Mouse (Mus musculus) cerebellum, adult 2 months (tissue): Measurements from ENCODE around the gene Zbed5. TPM values are rescaled to one million over a fixed set of nuclear protein-coding genes. Genes with fewer than 3 reads are reported as not detected.
"Not testable (repeated sequence)": the region's sequence is repeated elsewhere in the genome, so short reads cannot be mapped to it uniquely, and the experiment has no call there.

Experiments
- DNase-seq, 2 experiments: peaks; one replicate each; pipeline ENCODE4 v3.0.0; 2021
- H3K27ac ChIP-seq: fragments of 200-500 bp; 2 replicates; pipeline ENCODE4 v1.5.1; 2012; ENCODE audit warnings: low read length, control low read depth, inconsistent platforms; ENCODE audit not compliant: insufficient read depth
- H3K27me3 ChIP-seq: fragments of 200-500 bp; 2 replicates; pipeline ENCODE4 v1.6.1; 2012; ENCODE audit warnings: inconsistent platforms, mild to moderate bottlenecking, low read length, moderate library complexity; ENCODE audit not compliant: control insufficient read depth, insufficient read depth
- H3K4me1 ChIP-seq: fragments of 200-500 bp; 2 replicates; pipeline ENCODE4 v1.6.1; 2011; ENCODE audit warnings: low read length; ENCODE audit not compliant: control insufficient read depth, insufficient read depth
- H3K4me3 ChIP-seq: fragments of 200-500 bp; replicated peaks from 2 replicates; pipeline ENCODE3; 2011; ENCODE audit warnings: mild to moderate bottlenecking, low read depth, low read length, control low read depth; ENCODE audit not compliant: insufficient read depth
- CTCF ChIP-seq: fragments of 200-500 bp; IDR thresholded peaks from 2 replicates; pipeline ENCODE4 v1.5.1; 2011; ENCODE audit warnings: low read depth, mild to moderate bottlenecking, control low read depth, low read length, moderate library complexity, borderline replicate concordance; ENCODE audit not compliant: insufficient read depth
- POLR2A ChIP-seq: fragments of 200-500 bp; IDR thresholded peaks from 2 replicates; pipeline ENCODE4 v1.6.1; 2011; ENCODE audit warnings: low read length, control low read depth, borderline replicate concordance; ENCODE audit not compliant: insufficient read depth
- WGBS: fragments of 180-500 bp; shearing (Covaris S2); methylation state at CpG from one replicate; pipeline ENCODE4 v1.1.7; 2018; 5-methylcytosine and 5-hydroxymethylcytosine counted together
- polyA plus RNA-seq: library from polyadenylated mRNA; depleted of rRNA; stranded (reverse); fragments of >200 nt; gene quantifications from 2 replicates; pipeline ENCODE4 v1.2.3, GENCODE M21; 2012

Gene Zbed5
- polyA plus RNA-seq, 1 experiment: 3.9 TPM

- peak; percentile 60 for TF ChIP-seq CTCF
- TF ChIP-seq POLR2A: no peak
- Histone ChIP-seq H3K27ac (no peak overlapping the region), H3K27me3 (no peaks in the 10 kb centered on the region), H3K4me1 (no peaks in the 10 kb centered on the region), H3K4me3 (no peak overlapping the region)
- peak in 1 of 2 experiments; percentile 15 for DNase-seq
- WGBS: 26% methylated on average over 2 of the region's 2 CpGs
Observed at GRCm38 (mm10) chr5:129914024-129914423, 18.5 kb downstream of the Zbed5 start.

GRCm38 (mm10) chr5:129915491-129915890, 20.0 kb downstream of the Zbed5 start:
- WGBS: 68% methylated on average over 11 of the region's 11 CpGs
- DNase-seq, H3K27ac ChIP-seq, H3K4me3 ChIP-seq, H3K27me3 ChIP-seq, H3K4me1 ChIP-seq: not testable (repeated sequence)

GRCm38 (mm10) chr5:129918065-129918651, 22.6 kb downstream of the Zbed5 start:
- Histone ChIP-seq H3K4me3 (no peak overlapping the region), H3K4me1 (no peaks in the 10 kb centered on the region), H3K27me3 (no peaks in the 10 kb centered on the region), H3K27ac (no peak overlapping the region)
- DNase-seq: no peak
- WGBS: 90% methylated on average over 24 of the region's 24 CpGs
- no peak for TF ChIP-seq POLR2A
- TF ChIP-seq CTCF: no peak

- no peak overlapping the region for H3K27ac ChIP-seq
- no peak overlapping the region for H3K4me3 ChIP-seq
- H3K27me3 ChIP-seq: no peaks in the 10 kb centered on the region
- 85% methylated on average over 9 of the region's 9 CpGs for WGBS
- no peaks in the 10 kb centered on the region for H3K4me1 ChIP-seq
- TF ChIP-seq CTCF (no peak), POLR2A (no peak)
- DNase-seq: no peak
Observed at GRCm38 (mm10) chr5:129918752-129919151, 23.2 kb downstream of the Zbed5 start.

- Histone ChIP-seq H3K4me3 (no peak overlapping the region), H3K27ac (no peak overlapping the region), H3K27me3 (no peaks in the 10 kb centered on the region), H3K4me1 (no peaks in the 10 kb centered on the region)
- no peak for DNase-seq
- 76% methylated on average over 8 of the region's 8 CpGs for WGBS
- TF ChIP-seq POLR2A: no peak
- no peak for TF ChIP-seq CTCF
Observed at GRCm38 (mm10) chr5:129919320-129919719, 23.8 kb downstream of the Zbed5 start.

- no peak for TF ChIP-seq POLR2A
- no peak for TF ChIP-seq CTCF
- WGBS: 94% methylated on average over 4 of the region's 4 CpGs
- no peaks in the 10 kb centered on the region for H3K27me3 ChIP-seq
- DNase-seq: no peak
- no peaks in the 10 kb centered on the region for H3K4me1 ChIP-seq
- no peak overlapping the region for H3K27ac ChIP-seq
- H3K4me3 ChIP-seq: no peak overlapping the region
Observed at GRCm38 (mm10) chr5:129921972-129922371, 26.4 kb downstream of the Zbed5 start.

- no peak for DNase-seq
- Histone ChIP-seq H3K27ac (no peak overlapping the region), H3K4me1 (no peaks in the 10 kb centered on the region), H3K27me3 (no peaks in the 10 kb centered on the region), H3K4me3 (no peak overlapping the region)
- WGBS: 90% methylated on average over 8 of the region's 8 CpGs
- TF ChIP-seq POLR2A (no peak), CTCF (no peak)
Observed at GRCm38 (mm10) chr5:129924820-129925452, 29.4 kb downstream of the Zbed5 start.

- no peak for DNase-seq
- 78% methylated on average over 5 of the region's 5 CpGs for WGBS
- TF ChIP-seq CTCF (no peak), POLR2A (no peak)
- Histone ChIP-seq H3K4me3 (no peak overlapping the region), H3K4me1 (no peaks in the 10 kb centered on the region), H3K27me3 (no peaks in the 10 kb centered on the region), H3K27ac (no peak overlapping the region)
Observed at GRCm38 (mm10) chr5:129925933-129926332, 30.4 kb downstream of the Zbed5 start.
